10 mouse cellular contexts compared by ENCODE assay signal in genomic region chr14:47805771-47806535, GRCm38 (mm10).
DNase-seq lines count a peak whose midpoint lies in the region; ATAC-seq and TF ChIP-seq lines count a peak whose summit lies in the region.
"Had no signal": no experiment of that assay in that cellular context is flagged by ENCODE, and none has a peak within 500 bp of the region (broad histone marks: within the 10 kb centered on the region; RNA-seq: fewer than 3 reads in every experiment).

No protein-coding gene starts in this region.

- 31% methylated on average over 9 of the region's 9 CpGs for WGBS in forebrain, embryonic 10.5 days
- WGBS in hindbrain, embryonic 13.5 days: 18% methylated on average over 9 of the region's 9 CpGs
- WGBS in midbrain, embryonic 16.5 days: 7% methylated on average over 9 of the region's 9 CpGs

- H3K36me3 ChIP-seq in forebrain, embryonic 10.5 days (replicated peaks): no peaks in the 10 kb centered on the region
- no peaks in the 10 kb centered on the region for H3K36me3 ChIP-seq in hindbrain, embryonic 13.5 days
- H3K36me3 ChIP-seq in midbrain, embryonic 16.5 days (ENCODE audit: control insufficient read depth, insufficient read depth, low read length): no peaks in the 10 kb centered on the region
- H3K36me3 ChIP-seq: lung, embryonic 15.5 days had no signal

- H3K27ac ChIP-seq in forebrain, embryonic 10.5 days: peak overlapping the region; percentile 72
- H3K27ac ChIP-seq in hindbrain, embryonic 13.5 days: no peak overlapping the region; the same call in 1 of the 2 replicates
- H3K27ac ChIP-seq in midbrain, embryonic 16.5 days (ENCODE audit: low read length): no peak overlapping the region
- H3K27ac ChIP-seq in left cerebral cortex, adult 2 months: no peak overlapping the region
- H3K27ac ChIP-seq: lung, embryonic 15.5 days had no signal

- 0 out of 2 replicates have a peak overlapping the region, but pooled peaks have one; percentile 2 for H3K4me3 ChIP-seq in forebrain, embryonic 10.5 days
- H3K4me3 ChIP-seq in hindbrain, embryonic 13.5 days: no peak overlapping the region
- H3K4me3 ChIP-seq in midbrain, embryonic 16.5 days (ENCODE audit: low read depth, low read length): no peak overlapping the region
- H3K4me3 ChIP-seq in left cerebral cortex, adult 2 months: no peak overlapping the region
- H3K4me3 ChIP-seq: lung, embryonic 15.5 days had no signal

- TF ChIP-seq CTCF in left cerebral cortex, adult 2 months (IDR thresholded peaks at IDR 0.05): no peak

- no peaks in the 10 kb centered on the region for H3K9me3 ChIP-seq in forebrain, embryonic 10.5 days
- H3K9me3 ChIP-seq in hindbrain, embryonic 13.5 days: no peaks in the 10 kb centered on the region
- no peaks in the 10 kb centered on the region for H3K9me3 ChIP-seq in midbrain, embryonic 16.5 days (replicated peaks; ENCODE audit: control insufficient read depth, low read length, poor library complexity, severe bottlenecking)
- H3K9me3 ChIP-seq: lung, embryonic 15.5 days had no signal

- peak; percentile 75; the same call in 1 of the 2 replicates for ATAC-seq in hindbrain, embryonic 13.5 days (ENCODE audit: low FRiP score)
- ATAC-seq in midbrain, embryonic 16.5 days: peak; percentile 87

- H3K4me1 ChIP-seq in forebrain, embryonic 10.5 days: peaks cover 37% of the 10 kb centered on the region
- H3K4me1 ChIP-seq in hindbrain, embryonic 13.5 days (replicated peaks): peaks cover 40% of the 10 kb centered on the region
- H3K4me1 ChIP-seq in midbrain, embryonic 16.5 days (ENCODE audit: control insufficient read depth, insufficient read depth, low read length): peaks cover 10% of the 10 kb centered on the region

- H3K27me3 ChIP-seq in forebrain, embryonic 10.5 days (ENCODE audit: poor library complexity, severe bottlenecking): peaks cover 7% of the 10 kb centered on the region; the same call in 1 of the 2 replicates
- no peaks in the 10 kb centered on the region for H3K27me3 ChIP-seq in hindbrain, embryonic 13.5 days
- H3K27me3 ChIP-seq in midbrain, embryonic 16.5 days (ENCODE audit: control insufficient read depth, insufficient read depth, low read depth, low read length): no peaks in the 10 kb centered on the region
- H3K27me3 ChIP-seq: lung, embryonic 15.5 days had no signal

- H3K4me2 ChIP-seq in hindbrain, embryonic 13.5 days: 0 out of 2 replicates have a peak overlapping the region, but pooled peaks have one; percentile 3
- no peak overlapping the region for H3K4me2 ChIP-seq in midbrain, embryonic 16.5 days (ENCODE audit: low read length)
- H3K4me2 ChIP-seq: heart, embryonic 11.5 days; lung, embryonic 15.5 days had no signal

- intact Hi-C loops in left cerebral cortex, adult 2 months (cut with DNase I): no loop called here

- peak; percentile 26 for DNase-seq in adrenal gland, postnatal 10 days
- DNase-seq in adrenal gland, adult 18-20 months (ENCODE audit: low spot score in 2 of 2): no peak
- DNase-seq in forebrain, embryonic 10.5 days (ENCODE audit: extremely low spot score, low spot score): peak; percentile 53
- DNase-seq in left cerebral cortex, adult 2 months (ENCODE audit: extremely low spot score in 1 of 2, low spot score in 2 of 2): no peak
- DNase-seq in heart, adult 8-10 months (ENCODE audit: low spot score): no peak
- no peak for DNase-seq in thymus, postnatal 0 days (ENCODE audit: low spot score)

- no peak overlapping the region for H3K9ac ChIP-seq in hindbrain, embryonic 13.5 days
- H3K9ac ChIP-seq in midbrain, embryonic 16.5 days (ENCODE audit: low read depth, low read length): no peak overlapping the region
- H3K9ac ChIP-seq: lung, embryonic 15.5 days had no signal

Comparison
In these comparisons a context has a peak if more than half of its experiments do, and no peak if none do; other contexts are left out.
1. DNase-seq: peak in adrenal gland, postnatal 10 days (single experiment) and forebrain, embryonic 10.5 days (single experiment); none in adrenal gland, adult 18-20 months (0 of 2), left cerebral cortex, adult 2 months (0 of 2), heart, adult 8-10 months (single experiment) and thymus, postnatal 0 days (single experiment).